Mouse (Mus musculus) erythroblast, embryonic 14.5 days (primary cell): Measurements from ENCODE around the gene Cdk5rap3.

Source experiments
- GATA1 ChIP-seq: IDR thresholded peaks from 2 replicates; pipeline ENCODE4 v1.6.1; 2012; ENCODE audit warnings: low read length, inconsistent platforms, mixed read lengths
- TAL1 ChIP-seq: IDR thresholded peaks from 3 replicates; pipeline ENCODE4 v1.6.1; 2012; ENCODE audit warnings: low read length, inconsistent platforms, mixed read lengths

GRCm38 (mm10) chr11:96861446-96861845 is 54.9 kb downstream of the Cdk5rap3 start:
- no peak for TF ChIP-seq TAL1
- TF ChIP-seq GATA1: no peak
